Mouse (Mus musculus) limb, embryonic 14.5 days (tissue): ENCODE data around the gene Arhgef25. TPM values are rescaled to one million over a fixed set of nuclear protein-coding genes. Genes with fewer than 3 reads are reported as not detected.
A peak's percentile ranks its signal among the peaks of the same experiment; 100 is the strongest.

ENCODE experiments used
- ATAC-seq: fragments of 200-750 bp; cut with Nextera tagmentation; 2 replicates; pipeline ENCODE4 v1.8.0; 2017; ENCODE audit warnings: low read depth, moderate number of reproducible peaks, moderate TSS enrichment; ENCODE audit not compliant: low FRiP score
- DNase-seq: peaks from one replicate; pipeline ENCODE4 v3.0.0-alpha.2; 2015; ENCODE audit warnings: low spot score
- H3K27ac ChIP-seq: fragments of 300-500 bp; sonication (generic); replicated peaks from 2 replicates; pipeline ENCODE4 v1.5.1; 2014; ENCODE audit warnings: low read depth, mild to moderate bottlenecking, low read length, moderate library complexity, mixed read lengths
- H3K27me3 ChIP-seq: fragments of 300-500 bp; sonication (generic); 2 replicates; pipeline ENCODE4 v1.6.1; 2014; ENCODE audit warnings: low read length, mixed read lengths; ENCODE audit not compliant: control insufficient read depth, insufficient read depth
- H3K36me3 ChIP-seq: fragments of 300-500 bp; sonication (generic); 2 replicates; pipeline ENCODE4 v1.6.1; 2014; ENCODE audit warnings: mild to moderate bottlenecking, low read length, moderate library complexity, mixed read lengths; ENCODE audit not compliant: control insufficient read depth, insufficient read depth
- H3K4me1 ChIP-seq: fragments of 300-500 bp; sonication (generic); 2 replicates; pipeline ENCODE4 v1.6.1; 2014; ENCODE audit warnings: antibody characterized with exemption, low read length, mixed read lengths; ENCODE audit not compliant: control insufficient read depth, insufficient read depth
- H3K4me2 ChIP-seq: fragments of 300-500 bp; sonication (generic); replicated peaks from 2 replicates; pipeline ENCODE4 v1.6.1; 2014; ENCODE audit warnings: low read depth, mild to moderate bottlenecking, low read length, moderate library complexity; ENCODE audit not compliant: severe bottlenecking
- H3K4me3 ChIP-seq: fragments of 300-500 bp; sonication (generic); replicated peaks from 2 replicates; pipeline ENCODE4 v1.5.1; 2014; ENCODE audit warnings: low read length
- H3K9ac ChIP-seq: fragments of 300-500 bp; sonication (generic); 2 replicates; pipeline ENCODE4 v1.6.1; 2014; ENCODE audit warnings: mild to moderate bottlenecking, low read depth, low read length, moderate library complexity; ENCODE audit not compliant: severe bottlenecking
- H3K9me3 ChIP-seq: fragments of 300-500 bp; sonication (generic); 2 replicates; pipeline ENCODE4 v1.6.1; 2016; ENCODE audit warnings: low read length; ENCODE audit not compliant: control insufficient read depth
- POLR2A ChIP-seq: fragments of 200-500 bp; IDR thresholded peaks from 2 replicates; pipeline ENCODE4 v1.8.0; 2012; ENCODE audit warnings: inconsistent platforms, mild to moderate bottlenecking, moderate library complexity, borderline replicate concordance; ENCODE audit not compliant: insufficient read depth, insufficient read length; ENCODE audit errors: extremely low read depth
- whole genome bisulfite sequencing: fragments of 180-500 bp; shearing (Covaris S2); extraction: QIAGEN DNeasy Blood & Tissue Kit; methylation state at CpG from one replicate; pipeline ENCODE4 v1.1.7; 2014; 5-methylcytosine and 5-hydroxymethylcytosine counted together
- polyA plus RNA-seq, 2 experiments: library from polyadenylated mRNA; depleted of rRNA in 1 of 2; stranded (reverse) in 1 of 2; unstranded in 1 of 2; fragments of >200 nt; fragmentation: Nextera tagmentation in 1 of 2; extraction: Ambion mirVana in 1 of 2; gene quantifications; 2 replicates each; pipeline versions ENCODE4 v1.2.1 to v1.2.3; 2012 to 2014

The Arhgef25 gene
- polyA plus RNA-seq, 2 experiments: 86.8 to 228 TPM

- Histone ChIP-seq H3K4me2 (no peak overlapping the region), H3K36me3 (peaks cover 48% of the 10 kb centered on the region), H3K27me3 (no peaks in the 10 kb centered on the region), H3K4me3 (no peak overlapping the region), H3K9ac (no peak overlapping the region), H3K4me1 (peaks cover 15% of the 10 kb centered on the region), H3K27ac (no peak overlapping the region), H3K9me3 (no peaks in the 10 kb centered on the region)
- WGBS: 87% methylated on average over 11 of the region's 11 CpGs
- TF ChIP-seq POLR2A: no peak
- DNase-seq (no peak), ATAC-seq (no peak)
Measured at GRCm38 (mm10) chr10:127197505-127198110, 7.7 kb upstream of the Arhgef25 start.

GRCm38 (mm10) chr10:127197104-127197503 is 7.2 kb upstream of the Arhgef25 start:
- no peak overlapping the region for H3K4me3 ChIP-seq
- H3K36me3 ChIP-seq: peaks cover 51% of the 10 kb centered on the region
- no peak overlapping the region for H3K4me2 ChIP-seq
- ATAC-seq (no peak), DNase-seq (no peak)
- no peaks in the 10 kb centered on the region for H3K9me3 ChIP-seq
- TF ChIP-seq POLR2A: no peak
- no peak overlapping the region for H3K27ac ChIP-seq
- no peak overlapping the region for H3K9ac ChIP-seq
- H3K4me1 ChIP-seq: peaks cover 15% of the 10 kb centered on the region
- H3K27me3 ChIP-seq: no peaks in the 10 kb centered on the region
- 90% methylated on average over 8 of the region's 8 CpGs for WGBS

DNA sequence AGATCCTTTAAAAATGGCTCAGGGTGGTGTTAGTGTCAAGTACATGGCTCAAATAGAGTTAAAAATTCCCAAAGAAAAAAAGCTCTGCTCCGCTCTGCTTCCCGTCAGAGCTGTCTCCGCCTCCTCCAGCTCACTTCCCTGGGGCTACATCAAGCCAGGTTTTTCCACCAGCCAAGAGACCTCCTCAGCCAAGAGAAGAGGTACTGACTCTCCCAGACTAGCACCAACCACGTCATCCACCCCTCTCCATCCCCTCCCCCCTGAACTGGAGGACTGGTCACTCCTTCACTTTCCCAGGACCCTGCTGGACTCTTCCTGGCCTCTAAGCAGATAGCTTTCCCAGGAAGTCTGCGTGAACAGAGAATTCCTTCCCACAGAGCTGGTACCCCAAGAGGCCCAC is 6.5 kb upstream of the Arhgef25 start:
- H3K27ac ChIP-seq: peak overlapping the region; percentile 93
- peak overlapping the region; percentile 93 for H3K9ac ChIP-seq
- 1% methylated on average over 5 of the region's 5 CpGs for WGBS
- H3K4me1 ChIP-seq: peaks cover 15% of the 10 kb centered on the region
- DNase-seq (peak; percentile 82), ATAC-seq (peak; percentile 88)
- H3K4me3 ChIP-seq: peak overlapping the region; percentile 90
- H3K36me3 ChIP-seq: peaks cover 53% of the 10 kb centered on the region
- no peaks in the 10 kb centered on the region for H3K9me3 ChIP-seq
- no peak for TF ChIP-seq POLR2A
- peak overlapping the region; percentile 73 for H3K4me2 ChIP-seq
- no peaks in the 10 kb centered on the region for H3K27me3 ChIP-seq

DNA sequence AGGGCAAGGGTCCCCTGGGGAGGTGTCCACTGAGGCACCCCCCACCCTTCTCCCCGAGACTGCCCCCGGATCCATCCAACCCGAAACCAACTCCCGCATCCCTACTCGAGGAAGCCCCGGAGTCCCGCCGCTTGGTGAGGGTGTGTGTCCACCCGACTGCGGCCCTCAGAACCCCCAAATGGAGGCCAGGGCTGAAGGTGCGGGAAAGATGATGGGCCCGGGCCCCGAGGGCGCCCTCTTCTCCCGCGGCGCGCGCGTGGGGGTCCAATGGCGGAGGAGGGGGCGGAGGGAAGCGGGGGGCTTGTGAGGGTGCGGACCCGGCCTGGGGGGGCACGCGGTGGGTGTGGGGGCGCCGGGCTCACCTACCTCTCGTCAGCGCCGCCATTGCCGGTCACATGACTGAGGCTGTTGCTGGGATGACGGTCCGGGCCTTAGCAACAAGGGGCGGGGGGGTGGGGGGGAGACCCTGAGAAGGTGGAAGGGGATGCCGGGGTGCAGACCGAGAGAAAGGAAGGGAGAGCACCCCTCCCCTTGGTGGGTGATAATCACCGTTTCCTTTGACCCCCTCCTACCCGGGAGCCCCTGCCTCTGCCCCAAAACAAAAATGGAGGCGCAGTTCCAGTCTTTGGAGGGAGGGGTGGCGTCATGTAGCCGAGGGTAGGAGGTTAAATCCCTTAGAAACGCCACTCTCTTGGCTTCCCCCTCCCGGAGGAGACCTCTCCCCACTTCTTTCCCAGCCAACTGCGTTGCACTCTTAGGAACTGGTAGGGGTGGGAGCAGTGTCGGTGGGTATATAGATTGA is 5.6 kb upstream of the Arhgef25 start, which contains the start of gene Dtx3:
Dtx3 (minus strand) TSS at position 401 of the 802 bp plus-strand sequence.
- H3K27ac ChIP-seq: peak within 1 kb of the TSS; percentile 93
- peak within 1 kb of the TSS; percentile 93 for H3K9ac ChIP-seq
- H3K4me2 ChIP-seq: peak within 1 kb of the TSS; percentile 73
- DNase-seq (no peak), ATAC-seq (peak; percentile 66)
- H3K36me3 ChIP-seq: peaks cover 55% of the 10 kb centered on the region
- under 1% methylated on average over 22 of the region's 47 CpGs for WGBS
- peaks cover 21% of the 10 kb centered on the region for H3K4me1 ChIP-seq
- 0 out of 2 replicates have a peak, but pooled peaks have one; percentile 20 for TF ChIP-seq POLR2A
- H3K9me3 ChIP-seq: no peaks in the 10 kb centered on the region
- peak within 1 kb of the TSS; percentile 90 for H3K4me3 ChIP-seq
- no peaks in the 10 kb centered on the region for H3K27me3 ChIP-seq

GRCm38 (mm10) chr10:127194428-127195327 is 4.8 kb upstream of the Arhgef25 start:
- H3K27me3 ChIP-seq: no peaks in the 10 kb centered on the region
- no peaks in the 10 kb centered on the region for H3K9me3 ChIP-seq
- H3K4me2 ChIP-seq: peak overlapping the region; percentile 73
- H3K9ac ChIP-seq: peak overlapping the region; percentile 93
- ATAC-seq (0 out of 2 replicates have a peak, but pooled peaks have one; percentile 1), DNase-seq (no peak)
- H3K4me1 ChIP-seq: peaks cover 29% of the 10 kb centered on the region
- peak overlapping the region; percentile 93 for H3K27ac ChIP-seq
- WGBS: 12% methylated on average over 22 of the region's 22 CpGs
- peaks cover 48% of the 10 kb centered on the region for H3K36me3 ChIP-seq
- TF ChIP-seq POLR2A: no peak
- peak overlapping the region; percentile 90 for H3K4me3 ChIP-seq
